Mouse (Mus musculus) forebrain, embryonic 16.5 days (tissue): ENCODE results near the gene Lin37. TPM values are rescaled to one million over a fixed set of nuclear protein-coding genes. Genes with fewer than 3 reads are reported as not detected.
A peak's percentile ranks its signal among the peaks of the same experiment; 100 is the strongest.

Source experiments
- ATAC-seq: fragments of 200-750 bp; cut with Nextera tagmentation; 2 replicates; pipeline ENCODE4 v1.8.0; 2017; ENCODE audit warnings: mild to moderate bottlenecking, moderate library complexity
- H3K27ac ChIP-seq: fragments of 300-500 bp; sonication (generic); 2 replicates; pipeline ENCODE4 v1.5.1; 2014; ENCODE audit warnings: low read length, control low read depth
- H3K27me3 ChIP-seq: fragments of 300-500 bp; sonication (generic); replicated peaks from 2 replicates; pipeline ENCODE4 v1.6.1; 2014; ENCODE audit warnings: low read length; ENCODE audit not compliant: control insufficient read depth, insufficient read depth
- H3K36me3 ChIP-seq: fragments of 300-500 bp; sonication (generic); 2 replicates; pipeline ENCODE4 v1.6.1; 2014; ENCODE audit not compliant: control insufficient read depth, insufficient read depth
- H3K4me1 ChIP-seq: fragments of 300-500 bp; sonication (generic); replicated peaks from 2 replicates; pipeline ENCODE4 v1.6.1; 2014; ENCODE audit warnings: low read length; ENCODE audit not compliant: control insufficient read depth, insufficient read depth
- H3K4me2 ChIP-seq: fragments of 300-500 bp; sonication (generic); 2 replicates; pipeline ENCODE4 v1.6.1; 2014; ENCODE audit warnings: mild to moderate bottlenecking, low read length, control low read depth
- H3K4me3 ChIP-seq: fragments of 300-500 bp; sonication (generic); replicated peaks from 2 replicates; pipeline ENCODE4 v1.5.1; 2014; ENCODE audit warnings: mild to moderate bottlenecking, low read length, control low read depth
- H3K9ac ChIP-seq: fragments of 300-500 bp; sonication (generic); replicated peaks from 2 replicates; pipeline ENCODE4 v1.6.1; 2014; ENCODE audit warnings: low read depth, low read length, control low read depth
- H3K9me3 ChIP-seq: fragments of 300-500 bp; sonication (generic); 2 replicates; pipeline ENCODE4 v1.6.1; 2016; ENCODE audit warnings: low read length; ENCODE audit not compliant: control insufficient read depth
- WGBS: fragments of 180-500 bp; shearing (Covaris S2); extraction: QIAGEN DNeasy Blood & Tissue Kit; methylation state at CpG from one replicate; pipeline ENCODE4 v1.1.7; 2014; 5-methylcytosine and 5-hydroxymethylcytosine counted together
- polyA plus RNA-seq: library from polyadenylated mRNA; unstranded; fragments of >200 nt; fragmentation: Nextera tagmentation; extraction: Ambion mirVana; gene quantifications from 2 replicates; pipeline ENCODE4 v1.2.1, GENCODE M21; 2015

Gene Lin37
- polyA plus RNA-seq, 1 experiment from 2014 or later, result 52.9 TPM

DNA sequence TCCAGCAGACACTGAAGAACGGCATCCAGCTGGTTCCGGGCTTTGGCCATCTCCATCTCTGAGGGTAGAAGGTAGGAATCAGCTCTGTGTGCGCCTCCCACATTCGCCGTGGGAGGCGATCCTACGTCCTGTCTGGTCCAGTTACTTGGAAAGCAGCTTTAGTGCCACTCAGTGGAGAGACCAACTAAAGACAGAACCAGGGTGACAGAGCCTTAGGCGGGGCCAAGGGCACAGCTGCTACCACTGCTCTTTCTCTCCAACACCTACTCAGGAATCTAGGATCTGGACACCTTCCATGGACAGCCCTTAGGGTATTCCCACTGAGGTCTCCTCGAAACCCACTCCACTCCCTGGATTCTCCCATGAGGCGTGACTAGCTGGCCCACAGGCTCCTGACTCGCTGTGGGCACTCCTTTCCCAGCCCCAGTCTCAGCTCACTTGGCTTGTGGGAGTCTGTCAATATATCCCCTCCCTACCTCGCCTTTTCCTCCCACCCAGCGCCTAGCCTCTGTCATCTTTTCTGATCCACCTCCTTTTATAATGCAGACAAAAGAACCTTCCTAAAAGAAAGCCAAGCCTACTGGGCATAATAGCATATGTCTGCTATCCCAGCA, 1.6 kb downstream of the Lin37 start:
- no peak overlapping the region for H3K9ac ChIP-seq
- H3K4me3 ChIP-seq, result no peak overlapping the region
- H3K4me2 ChIP-seq, result no peak overlapping the region
- no peaks in the 10 kb centered on the region for H3K9me3 ChIP-seq
- no peak overlapping the region for H3K27ac ChIP-seq
- H3K27me3 ChIP-seq, result no peaks in the 10 kb centered on the region
- H3K4me1 ChIP-seq, result peaks cover 31% of the 10 kb centered on the region
- 0 out of 2 replicates have a peak, but pooled peaks cover 15% of the 10 kb centered on the region for H3K36me3 ChIP-seq
- whole genome bisulfite sequencing, result 89% methylated on average over 13 of the region's 13 CpGs
- no peak for ATAC-seq

DNA sequence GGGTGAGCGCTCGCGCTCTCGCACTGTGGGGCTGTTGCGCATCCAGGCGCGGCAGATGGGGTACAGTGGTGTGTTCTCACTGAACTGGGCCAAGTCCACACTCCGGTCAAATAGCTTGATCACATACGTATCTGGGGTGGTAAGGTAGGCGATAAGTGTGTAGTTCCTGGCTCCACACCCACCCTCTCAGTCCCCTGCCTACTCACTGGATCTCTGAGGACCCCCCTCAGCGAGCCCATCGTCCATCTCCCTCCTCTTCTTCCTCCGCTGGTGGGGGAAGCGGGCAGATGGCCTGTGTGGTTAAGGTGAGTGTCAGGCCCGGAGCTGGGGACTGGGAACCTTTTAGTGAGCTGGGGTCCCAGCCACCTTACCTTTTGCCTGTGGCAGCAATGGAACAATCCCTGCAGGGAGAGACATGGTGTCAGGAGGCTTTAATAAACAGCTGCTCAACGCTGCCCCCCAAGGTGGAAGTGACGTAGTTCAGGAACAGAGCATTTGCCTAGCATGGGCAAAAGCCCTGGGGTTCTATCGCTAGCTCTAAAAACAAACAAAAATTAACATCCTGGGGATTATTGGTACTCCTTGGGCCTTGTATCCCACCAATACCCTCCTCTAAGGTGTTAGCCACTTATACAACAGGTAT, 2.6 kb downstream of the Lin37 start:
- H3K27me3 ChIP-seq, result no peaks in the 10 kb centered on the region
- H3K4me3 ChIP-seq, result no peak overlapping the region
- H3K4me1 ChIP-seq, result peaks cover 32% of the 10 kb centered on the region
- H3K9ac ChIP-seq, result no peak overlapping the region
- no peaks in the 10 kb centered on the region for H3K9me3 ChIP-seq
- WGBS, result 92% methylated on average over 18 of the region's 18 CpGs
- H3K36me3 ChIP-seq, result 0 out of 2 replicates have a peak, but pooled peaks cover 15% of the 10 kb centered on the region
- H3K4me2 ChIP-seq, result no peak overlapping the region
- H3K27ac ChIP-seq, result no peak overlapping the region
- ATAC-seq, result no peak

DNA sequence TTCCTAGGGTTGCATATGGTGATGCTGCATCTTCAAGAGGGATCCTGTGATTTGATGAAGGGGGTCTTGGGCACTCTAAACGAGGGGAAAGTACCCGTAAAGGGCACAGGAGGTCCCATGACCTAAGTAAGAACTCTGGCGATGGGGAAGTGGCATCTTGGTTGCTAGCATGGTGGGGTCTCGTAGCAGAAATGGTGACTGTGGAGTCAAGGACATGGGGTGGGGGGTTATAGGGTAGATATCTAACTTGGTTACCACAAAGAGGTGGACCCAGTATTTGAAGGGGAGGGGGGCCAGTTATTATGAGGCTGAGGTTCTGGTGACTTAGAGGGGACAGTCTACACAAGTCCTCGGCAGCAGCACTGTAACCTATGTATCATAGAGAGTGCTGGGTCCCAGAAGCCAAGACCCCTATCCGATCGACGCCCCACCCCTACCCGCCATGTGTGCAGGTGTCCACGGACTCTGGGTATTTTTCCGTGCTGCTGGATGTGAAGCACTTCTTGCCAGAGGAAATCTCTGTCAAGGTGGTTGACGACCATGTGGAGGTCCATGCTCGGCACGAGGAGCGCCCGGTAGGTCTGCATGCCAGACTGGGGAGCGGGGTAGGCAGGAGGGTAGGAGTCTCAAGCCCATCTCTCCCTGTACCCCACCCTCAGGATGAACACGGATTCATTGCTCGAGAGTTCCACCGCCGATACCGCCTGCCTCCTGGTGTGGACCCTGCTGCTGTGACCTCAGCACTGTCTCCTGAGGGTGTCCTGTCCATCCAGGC, 5.6 kb downstream of the Lin37 start:
- H3K36me3 ChIP-seq, result 0 out of 2 replicates have a peak, but pooled peaks cover 15% of the 10 kb centered on the region
- H3K9ac ChIP-seq, result no peak overlapping the region
- no peak overlapping the region for H3K4me3 ChIP-seq
- no peak for ATAC-seq
- H3K4me1 ChIP-seq, result peaks cover 29% of the 10 kb centered on the region
- H3K27me3 ChIP-seq, result no peaks in the 10 kb centered on the region
- H3K4me2 ChIP-seq, result peak overlapping the region; percentile 96; the same call in 1 of the 2 replicates
- H3K27ac ChIP-seq, result no peak overlapping the region
- WGBS, result 85% methylated on average over 22 of the region's 22 CpGs
- no peaks in the 10 kb centered on the region for H3K9me3 ChIP-seq

DNA sequence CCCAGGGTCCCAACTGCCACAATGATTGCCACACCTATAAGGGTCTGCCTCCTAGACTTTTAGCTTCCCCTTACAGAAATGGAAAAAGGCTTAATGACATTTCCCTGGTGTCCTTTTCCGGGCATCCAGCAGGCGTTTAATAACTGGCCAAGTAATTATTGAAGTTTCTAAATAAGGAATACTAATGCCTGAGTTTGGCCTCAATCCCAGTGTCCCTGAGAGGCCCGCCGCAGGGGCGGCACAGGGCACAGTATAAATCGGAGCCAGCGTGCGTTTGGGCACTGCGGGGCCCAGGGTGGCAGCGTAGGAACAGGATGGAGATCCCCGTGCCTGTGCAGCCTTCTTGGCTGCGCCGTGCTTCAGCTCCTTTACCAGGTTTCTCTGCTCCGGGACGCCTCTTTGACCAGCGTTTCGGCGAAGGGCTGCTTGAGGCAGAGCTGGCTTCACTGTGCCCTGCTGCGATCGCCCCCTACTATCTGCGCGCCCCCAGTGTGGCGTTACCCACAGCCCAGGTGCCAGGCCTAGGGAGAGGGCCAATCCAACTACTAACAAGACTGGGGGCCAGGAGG, 6.5 kb downstream of the Lin37 start:
- peaks cover 20% of the 10 kb centered on the region for H3K4me1 ChIP-seq
- no peak for ATAC-seq
- H3K9ac ChIP-seq, result peak overlapping the region; percentile 59
- peak overlapping the region; percentile 99 for H3K27ac ChIP-seq
- peaks cover 19% of the 10 kb centered on the region; the same call in 1 of the 2 replicates for H3K36me3 ChIP-seq
- H3K27me3 ChIP-seq, result no peaks in the 10 kb centered on the region
- no peaks in the 10 kb centered on the region for H3K9me3 ChIP-seq
- peak overlapping the region; percentile 75 for H3K4me3 ChIP-seq
- 1% methylated on average over 23 of the region's 23 CpGs for WGBS
- H3K4me2 ChIP-seq, result peak overlapping the region; percentile 96

- Histone ChIP-seq H3K9me3 (no peaks in the 10 kb centered on the region), H3K4me2 (peak within 1 kb of the TSS; percentile 96), H3K4me3 (peak within 1 kb of the TSS; percentile 75), H3K9ac (peak within 1 kb of the TSS; percentile 74), H3K27me3 (no peaks in the 10 kb centered on the region), H3K27ac (peak within 1 kb of the TSS; percentile 99), H3K4me1 (peaks cover 16% of the 10 kb centered on the region), H3K36me3 (peaks cover 16% of the 10 kb centered on the region; the same call in 1 of the 2 replicates)
- peak; percentile 96 for ATAC-seq
- WGBS, result under 1% methylated on average over 44 of the region's 44 CpGs
Measured at GRCm38 (mm10) chr7:30552102-30553020, 7.3 kb downstream of the Lin37 start, which contains the start of the genes Hspb6 and Proser3. Gene Hspb6 (plus strand): TSS chr7:30552178. Gene Proser3 (minus strand): TSS chr7:30552299.

DNA sequence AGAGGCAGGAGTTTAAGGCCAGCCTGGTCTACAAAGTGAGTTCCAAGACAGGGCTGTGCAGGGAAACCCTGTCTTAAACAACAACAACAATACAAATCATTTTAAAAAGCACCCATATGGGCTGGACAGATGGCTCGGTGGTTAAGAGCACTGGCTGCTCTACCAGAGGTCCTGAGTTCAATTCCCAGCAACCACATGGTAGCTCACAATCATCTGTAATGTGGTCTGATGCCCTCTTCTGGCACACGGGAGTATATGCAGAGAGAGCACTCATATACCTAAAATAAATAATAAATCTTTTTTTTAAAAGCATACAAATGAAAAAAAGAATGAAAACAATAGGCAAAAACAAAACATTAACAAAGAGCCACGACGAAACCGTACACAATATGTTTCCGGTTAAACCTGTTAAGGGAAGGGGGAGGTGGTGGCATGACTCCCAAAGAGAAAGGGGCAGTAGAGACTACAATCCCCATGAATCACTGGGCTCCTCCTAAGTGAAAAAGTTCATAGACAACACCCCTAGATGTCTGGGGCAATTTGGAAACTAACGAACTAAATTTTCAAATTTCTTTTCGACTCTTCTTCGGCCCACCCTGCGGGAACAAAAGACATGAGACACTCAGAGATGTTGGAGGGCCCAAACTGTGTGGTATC, 8.1 kb downstream of the Lin37 start:
- no peaks in the 10 kb centered on the region for H3K27me3 ChIP-seq
- peak overlapping the region; percentile 74 for H3K9ac ChIP-seq
- peak overlapping the region; percentile 99 for H3K27ac ChIP-seq
- peaks cover 16% of the 10 kb centered on the region for H3K4me1 ChIP-seq
- no peaks in the 10 kb centered on the region for H3K9me3 ChIP-seq
- H3K4me3 ChIP-seq, result peak overlapping the region; percentile 75
- ATAC-seq, result peak; percentile 70
- peaks cover 11% of the 10 kb centered on the region; the same call in 1 of the 2 replicates for H3K36me3 ChIP-seq
- H3K4me2 ChIP-seq, result peak overlapping the region; percentile 48
- WGBS, result 3% methylated on average over 10 of the region's 10 CpGs

GRCm38 (mm10) chr7:30550603-30551002, 9.0 kb downstream of the Lin37 start:
- Histone ChIP-seq H3K9ac (no peak overlapping the region), H3K4me1 (peaks cover 16% of the 10 kb centered on the region), H3K36me3 (peaks cover 9% of the 10 kb centered on the region), H3K9me3 (no peaks in the 10 kb centered on the region), H3K4me2 (no peak overlapping the region), H3K4me3 (no peak overlapping the region), H3K27ac (no peak overlapping the region), H3K27me3 (no peaks in the 10 kb centered on the region)
- WGBS, result 100% methylated on average over 1 of the region's 1 CpGs
- no peak for ATAC-seq

GRCm38 (mm10) chr7:30549880-30550279, 9.8 kb downstream of the Lin37 start:
- Histone ChIP-seq H3K9ac (no peak overlapping the region), H3K4me3 (no peak overlapping the region), H3K36me3 (peaks cover 7% of the 10 kb centered on the region), H3K4me1 (peaks cover 16% of the 10 kb centered on the region), H3K27me3 (no peaks in the 10 kb centered on the region), H3K9me3 (no peaks in the 10 kb centered on the region), H3K4me2 (no peak overlapping the region), H3K27ac (no peak overlapping the region)
- ATAC-seq, result no peak
- 94% methylated on average over 2 of the region's 2 CpGs for WGBS
